Mouse (Mus musculus) frontal cortex, postnatal 25 days (tissue): ENCODE data around the gene Ubtf.

Experiments
- DNase-seq, 2 experiments: peaks; one replicate each; pipeline ENCODE4 v3.0.0; 2022; ENCODE audit warnings: low spot score in 2 of 2

Ubtf gene

DNA sequence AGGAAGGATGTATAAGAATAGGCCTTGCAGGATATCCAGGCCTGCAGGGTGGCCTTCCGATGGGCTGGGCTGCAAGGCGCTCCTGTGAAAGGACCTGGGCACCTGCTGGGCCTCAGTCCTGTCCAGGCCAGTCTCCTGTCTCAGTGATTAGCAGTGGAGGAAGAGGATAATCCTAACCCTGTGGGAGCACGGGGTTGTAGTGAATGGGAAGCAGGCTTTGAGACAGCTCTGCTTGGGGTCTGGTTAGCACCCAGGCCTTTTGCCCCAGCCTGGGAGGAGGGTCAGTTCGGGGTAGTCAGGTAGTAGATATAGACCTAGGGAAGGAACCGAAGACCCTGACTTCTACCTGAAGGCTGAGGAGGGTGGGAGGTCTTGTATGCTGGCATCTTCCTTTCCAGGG is 28.1 kb upstream of the Ubtf start:
- no peak for DNase-seq

GRCm38 (mm10) chr11:102346926-102347325 is 27.4 kb upstream of the Ubtf start:
- DNase-seq = no peak

GRCm38 (mm10) chr11:102344458-102344857 is 24.9 kb upstream of the Ubtf start:
- no peak for DNase-seq

DNA sequence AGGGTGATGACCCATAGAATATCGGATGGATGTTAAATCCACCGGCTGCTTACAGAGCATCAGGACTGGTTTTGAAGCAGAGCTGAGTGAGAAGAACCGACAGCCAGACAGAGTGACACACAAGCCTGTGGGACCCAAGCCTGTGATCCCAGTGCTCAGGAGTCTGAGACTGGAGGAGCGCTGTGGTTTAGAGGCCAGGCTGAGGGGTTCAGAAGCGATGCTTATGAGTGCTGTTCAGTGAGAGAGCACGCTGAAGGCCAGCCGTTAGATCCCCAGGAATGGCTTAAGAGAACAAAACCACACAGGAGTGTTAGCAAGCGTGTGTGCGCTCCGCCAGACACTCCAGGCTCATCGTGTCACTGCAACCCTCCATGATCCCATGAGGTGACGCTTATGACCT is 23.2 kb upstream of the Ubtf start:
- DNase-seq = no peak

DNA sequence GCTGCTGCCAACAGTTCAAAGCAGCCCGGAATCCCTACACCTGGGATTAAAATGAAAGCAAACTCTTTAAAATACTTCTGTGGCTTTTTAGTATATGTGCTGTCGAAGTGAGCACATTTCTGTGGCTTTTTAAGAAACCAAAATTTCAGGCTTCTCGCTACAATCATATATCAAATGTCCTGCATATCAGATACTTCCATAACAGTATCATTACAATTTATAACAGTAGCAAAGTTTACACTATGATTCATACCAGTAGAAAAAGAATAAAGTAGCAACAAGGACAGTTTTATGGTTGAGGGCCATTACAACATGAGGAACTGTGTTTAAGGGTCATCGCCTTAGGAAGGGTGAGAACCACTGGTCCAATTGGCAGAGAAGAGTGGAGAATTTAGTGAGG is 21.6 kb upstream of the Ubtf start:
- DNase-seq = no peak

GRCm38 (mm10) chr11:102339624-102340023 is 20.1 kb upstream of the Ubtf start:
- no peak for DNase-seq

- DNase-seq = no peak
Observed at GRCm38 (mm10) chr11:102339195-102339594, 19.7 kb upstream of the Ubtf start.

- DNase-seq = peak in 1 of 2 experiments; percentile 20
Observed at GRCm38 (mm10) chr11:102338561-102338960, 19.0 kb upstream of the Ubtf start.

- DNase-seq = no peak
Observed at GRCm38 (mm10) chr11:102337921-102338320, 18.4 kb upstream of the Ubtf start.

DNA sequence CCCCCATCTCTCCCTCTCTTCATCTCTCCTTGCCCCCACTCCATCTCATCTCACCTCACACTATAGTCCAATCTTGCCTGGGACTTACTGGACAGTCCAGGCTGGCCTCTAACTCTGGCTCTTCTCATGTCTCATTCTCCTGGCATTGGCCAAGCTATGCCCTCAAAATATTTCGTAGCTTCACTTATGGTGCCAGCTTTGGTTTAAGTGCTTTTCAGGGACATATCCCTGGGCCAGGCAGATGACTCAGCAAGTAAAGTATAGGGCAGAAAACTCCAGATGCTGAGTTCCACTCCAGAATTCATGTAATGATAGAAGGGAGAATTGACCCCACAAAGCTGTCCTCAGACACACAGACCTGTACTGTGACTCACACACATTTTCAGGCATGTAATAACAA is 16.6 kb upstream of the Ubtf start:
- DNase-seq = no peak

GRCm38 (mm10) chr11:102334973-102335700 is 15.6 kb upstream of the Ubtf start:
- DNase-seq = no peak

- no peak for DNase-seq
Observed at GRCm38 (mm10) chr11:102334010-102334409, 14.5 kb upstream of the Ubtf start.

DNA sequence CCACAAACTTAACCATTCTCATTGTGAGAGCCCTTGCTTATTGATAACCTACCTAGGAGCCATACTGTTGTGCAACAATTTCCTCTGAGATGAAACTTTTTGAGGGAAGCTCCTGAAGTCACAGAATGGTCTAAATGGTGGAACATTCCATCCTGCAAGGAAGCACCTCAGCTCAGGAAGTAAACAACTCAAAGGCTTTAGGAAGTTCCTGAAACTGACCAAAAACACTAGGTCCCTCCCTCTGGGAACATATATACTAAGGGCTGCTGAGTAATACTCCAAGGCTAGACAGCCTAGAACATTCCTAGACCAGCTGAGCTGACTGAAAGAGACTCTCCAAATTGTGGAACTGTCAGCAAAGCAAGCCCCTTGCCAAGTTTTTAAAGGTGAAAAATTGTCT is 13.5 kb upstream of the Ubtf start:
- DNase-seq = no peak

DNA sequence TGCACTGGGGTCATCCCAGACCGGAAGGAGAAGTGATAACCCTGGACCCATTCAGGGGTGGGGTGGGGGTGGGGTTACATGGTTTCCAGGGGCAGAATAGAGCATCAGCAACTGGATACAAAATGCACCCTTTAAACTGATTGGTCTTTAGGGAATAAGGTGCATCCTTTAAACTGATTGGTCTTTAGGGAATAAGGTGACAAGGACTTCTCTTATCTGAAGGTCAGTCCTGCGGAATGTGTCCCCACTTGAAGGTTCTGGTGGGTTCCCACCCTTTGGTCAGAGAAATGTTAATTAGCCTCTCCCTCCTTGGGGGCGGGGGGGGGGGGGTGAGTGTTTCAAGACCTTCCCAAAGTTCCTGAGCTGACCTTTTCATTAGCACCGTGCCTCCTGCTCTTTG is 12.3 kb upstream of the Ubtf start:
- no peak for DNase-seq

DNA sequence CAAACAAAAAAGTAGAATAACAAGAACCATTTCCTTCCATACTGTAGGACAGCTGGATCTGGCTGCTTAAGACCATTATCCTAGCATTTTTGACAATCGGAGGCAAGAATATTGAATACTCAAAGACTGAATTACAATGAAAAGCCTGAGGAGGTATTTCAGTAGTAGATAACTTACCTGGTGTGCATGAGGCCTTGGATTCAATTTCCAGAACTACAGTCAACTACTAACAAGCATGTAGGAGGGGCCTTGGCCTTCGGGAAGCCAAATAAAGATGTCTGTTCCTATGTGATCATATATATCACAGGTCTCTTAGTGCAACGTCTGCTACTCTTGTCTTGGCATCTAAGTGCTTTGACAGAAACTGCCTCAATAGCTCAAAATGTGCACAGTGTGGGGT is 10.5 kb upstream of the Ubtf start:
- DNase-seq = no peak

GRCm38 (mm10) chr11:102329518-102329917 is 10.0 kb upstream of the Ubtf start:
- DNase-seq = no peak

DNA sequence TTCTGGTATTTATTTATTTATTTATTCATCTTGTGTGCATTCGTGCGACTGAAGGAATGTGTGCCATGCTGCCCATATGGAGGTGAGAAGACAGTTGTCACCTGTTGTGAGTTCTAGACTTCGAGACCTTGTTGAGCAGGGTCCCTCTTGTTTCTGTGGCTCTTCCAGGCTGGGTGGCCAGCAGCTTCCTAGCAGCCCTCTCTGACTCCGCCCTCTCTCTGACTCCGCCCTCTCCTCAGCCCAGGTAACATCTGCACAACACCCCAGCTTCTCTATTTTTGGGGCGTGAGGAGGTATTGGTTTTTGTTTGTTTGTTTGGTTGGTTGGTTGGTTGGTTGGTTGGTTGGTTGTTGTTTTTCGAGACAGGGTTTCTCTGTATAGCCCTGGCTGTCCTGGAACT is 8.3 kb upstream of the Ubtf start:
- no peak for DNase-seq

DNA sequence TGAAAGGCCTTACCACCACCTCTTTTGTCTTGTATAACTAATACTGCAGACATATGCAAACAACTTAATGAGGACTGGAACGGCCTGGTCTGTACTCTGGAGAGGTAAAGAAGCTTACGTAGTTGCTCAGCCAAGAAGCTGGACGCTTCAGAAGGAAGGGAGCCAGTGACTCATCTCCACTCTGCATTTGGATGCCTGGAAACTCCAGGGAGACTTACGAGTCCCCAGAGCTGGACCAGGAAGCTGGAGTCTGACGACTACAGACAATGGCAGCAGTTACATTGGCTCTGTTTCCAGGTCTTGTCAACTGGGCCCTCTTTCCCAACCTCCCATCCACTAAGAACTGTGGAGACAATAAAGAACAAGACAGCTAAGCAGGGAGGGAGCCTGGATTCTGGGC is 7.7 kb upstream of the Ubtf start:
- DNase-seq = no peak

DNA sequence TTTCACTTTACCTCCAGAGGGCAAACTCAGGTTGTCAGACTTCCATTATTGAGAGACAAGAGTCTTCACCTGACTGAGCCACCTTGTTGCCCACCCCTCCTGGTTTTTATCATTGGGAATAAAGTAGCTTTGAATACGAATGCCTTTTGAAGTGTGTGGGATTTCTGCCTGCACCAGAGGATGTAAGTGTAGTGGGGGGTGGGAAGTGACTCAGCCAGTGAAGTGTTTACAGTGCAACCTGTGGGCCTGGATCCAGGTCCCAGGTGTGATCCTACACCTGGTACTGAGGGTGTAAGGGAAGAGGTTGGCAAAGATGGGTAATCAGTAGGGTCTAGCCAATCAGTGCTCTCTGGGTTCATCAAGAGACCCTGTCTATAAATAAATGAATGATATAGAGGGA is 4.0 kb upstream of the Ubtf start:
- DNase-seq = no peak

DNA sequence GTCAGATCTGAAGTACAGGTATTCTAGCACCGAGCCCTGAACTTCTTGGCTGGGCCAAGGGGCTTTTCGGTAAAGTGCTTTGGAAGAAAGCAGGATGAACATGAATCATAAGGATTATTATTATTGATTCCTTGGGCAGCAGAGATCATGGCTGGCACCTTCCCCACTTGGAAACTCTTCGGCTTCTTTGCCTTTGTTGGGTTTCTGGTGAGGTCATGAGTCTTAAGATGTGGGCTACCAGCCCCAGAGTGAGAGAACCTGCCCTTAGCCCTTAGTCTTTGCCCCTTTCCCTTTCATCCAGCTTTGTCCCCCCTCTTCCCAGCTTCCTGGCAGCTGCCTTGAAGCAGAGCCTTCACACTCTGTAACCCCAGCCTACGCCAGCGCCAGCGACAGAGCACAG is 2.4 kb upstream of the Ubtf start:
- no peak for DNase-seq

DNA sequence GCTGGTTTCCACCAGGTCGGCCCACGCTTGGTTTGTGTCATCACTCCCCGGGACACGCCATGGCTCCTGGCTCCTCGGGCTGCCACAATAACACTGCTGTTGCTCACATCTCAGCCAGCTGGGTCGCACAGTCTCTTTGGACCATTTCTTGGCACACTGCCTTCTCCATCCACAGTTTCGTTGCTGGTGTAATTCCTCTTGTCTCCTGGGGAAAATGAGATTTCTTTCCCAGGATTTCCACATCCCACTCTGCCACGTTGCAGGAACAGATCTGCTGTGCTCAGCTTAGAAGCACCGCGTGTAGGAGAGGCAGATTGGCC is 1.1 kb upstream of the Ubtf start:
- peak; percentile 25 to 66 for DNase-seq

- peak; percentile 80 to 86 for DNase-seq
Observed at GRCm38 (mm10) chr11:102319941-102320685, 571 bp upstream of the Ubtf start.

DNA sequence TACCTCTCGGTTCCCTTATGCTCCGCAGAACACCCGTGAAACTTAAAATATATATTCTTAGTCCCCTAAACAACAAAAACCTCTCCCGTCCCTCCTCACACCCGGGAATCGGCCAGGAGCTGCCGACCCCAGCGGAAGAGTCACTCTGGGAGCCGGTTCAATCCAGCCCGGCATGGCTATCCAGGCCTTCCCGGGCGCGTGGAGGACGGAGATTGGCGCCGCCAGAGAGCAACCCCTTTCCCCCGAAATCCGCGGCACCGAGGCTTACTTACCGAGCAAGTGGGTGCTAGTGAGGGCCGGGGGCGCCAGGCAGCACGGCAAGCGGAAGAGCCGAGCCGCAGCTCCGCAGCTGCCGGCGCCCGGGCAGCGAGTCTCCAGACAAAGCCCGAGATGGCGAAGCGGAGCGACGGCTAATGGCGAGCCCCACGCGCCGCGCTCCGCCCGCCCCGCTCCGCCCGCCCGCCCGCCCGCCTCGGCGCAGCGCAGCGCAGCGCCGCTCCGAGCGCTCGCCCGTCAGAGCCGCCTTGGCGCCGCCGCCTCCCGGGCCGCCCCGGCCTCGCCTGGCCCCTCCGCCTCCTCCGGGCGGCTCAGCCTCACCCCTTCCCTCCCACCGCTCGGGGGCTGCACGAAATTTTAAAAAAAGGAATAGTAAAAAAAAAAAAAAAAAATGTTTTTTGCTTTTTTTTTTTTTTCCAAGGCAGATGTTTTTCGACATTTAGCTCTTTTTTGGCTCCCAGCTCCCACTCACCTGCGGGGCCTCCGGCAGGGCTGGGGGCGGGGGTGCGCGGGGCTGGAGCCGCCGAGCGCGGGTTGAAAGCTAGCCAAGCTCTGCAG is 749 bp downstream of the Ubtf start:
- DNase-seq = peak; percentile 42 to 48
